Mouse (Mus musculus) adrenal gland, postnatal 36 days (tissue): Measurements from ENCODE around the gene Enpp7. TPM values are rescaled to one million over a fixed set of nuclear protein-coding genes. Genes with fewer than 3 reads are reported as not detected.
A peak's percentile ranks its signal among the peaks of the same experiment; 100 is the strongest.

ENCODE experiments used
- DNase-seq, 2 experiments: peaks; one replicate each; pipeline ENCODE4 v3.0.0; 2021; ENCODE audit warnings: mixed read lengths in 1 of 2
- total RNA-seq, 2 experiments: library from RNA; stranded (reverse); gene quantifications; 2 replicates each; pipeline ENCODE4 v1.2.3; 2021

Gene Enpp7
- total RNA-seq, 2 experiments from 2014 or later: not detected

GRCm38 (mm10) chr11:119036447-119036846 is 48.5 kb downstream of the Enpp7 start:
- no peak for DNase-seq

- peak in 1 of 2 experiments; percentile 58 for DNase-seq
Measured at GRCm38 (mm10) chr11:119036934-119037779, 49.2 kb downstream of the Enpp7 start.

- peak in 1 of 2 experiments; percentile 15 for DNase-seq
Measured at GRCm38 (mm10) chr11:119037780-119038401, 49.9 kb downstream of the Enpp7 start.

DNA sequence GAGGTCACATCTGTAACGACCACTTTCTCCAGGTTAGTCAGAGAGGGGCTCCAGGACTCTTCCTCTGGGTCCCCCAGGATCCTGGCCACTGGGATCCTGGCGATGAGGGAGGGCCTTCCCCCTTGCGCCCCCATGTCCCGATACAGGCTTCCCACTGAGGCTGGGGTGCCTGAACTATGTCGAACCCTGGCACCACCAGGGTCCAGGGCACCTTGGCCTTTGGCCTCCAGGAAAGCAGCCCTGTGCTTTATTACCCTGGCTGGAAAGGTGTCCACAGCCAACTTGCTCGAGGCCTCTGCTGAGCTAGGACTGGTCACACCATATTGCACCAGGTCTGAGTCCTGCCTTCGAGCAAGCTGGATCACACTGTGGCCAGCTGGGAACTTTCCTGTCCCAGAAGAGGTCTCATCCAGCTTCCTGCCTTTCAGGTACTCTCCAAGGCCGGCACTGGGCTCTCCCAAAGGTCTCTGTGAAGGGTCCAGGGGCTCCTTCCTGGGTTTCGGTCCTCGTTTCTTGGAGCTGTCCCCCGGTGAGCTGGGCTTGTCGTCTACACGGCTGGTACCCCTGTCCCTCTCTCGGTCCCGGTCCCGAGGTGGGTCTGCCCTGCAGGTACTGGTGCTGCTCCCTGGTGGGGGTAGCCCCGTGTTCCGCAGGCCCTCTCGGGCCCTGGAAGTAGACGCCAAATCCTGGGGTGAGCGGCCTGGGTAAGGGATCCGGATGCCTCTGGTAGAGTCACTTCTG is 50.9 kb downstream of the Enpp7 start:
- peak in 1 of 2 experiments; percentile 5 for DNase-seq

DNA sequence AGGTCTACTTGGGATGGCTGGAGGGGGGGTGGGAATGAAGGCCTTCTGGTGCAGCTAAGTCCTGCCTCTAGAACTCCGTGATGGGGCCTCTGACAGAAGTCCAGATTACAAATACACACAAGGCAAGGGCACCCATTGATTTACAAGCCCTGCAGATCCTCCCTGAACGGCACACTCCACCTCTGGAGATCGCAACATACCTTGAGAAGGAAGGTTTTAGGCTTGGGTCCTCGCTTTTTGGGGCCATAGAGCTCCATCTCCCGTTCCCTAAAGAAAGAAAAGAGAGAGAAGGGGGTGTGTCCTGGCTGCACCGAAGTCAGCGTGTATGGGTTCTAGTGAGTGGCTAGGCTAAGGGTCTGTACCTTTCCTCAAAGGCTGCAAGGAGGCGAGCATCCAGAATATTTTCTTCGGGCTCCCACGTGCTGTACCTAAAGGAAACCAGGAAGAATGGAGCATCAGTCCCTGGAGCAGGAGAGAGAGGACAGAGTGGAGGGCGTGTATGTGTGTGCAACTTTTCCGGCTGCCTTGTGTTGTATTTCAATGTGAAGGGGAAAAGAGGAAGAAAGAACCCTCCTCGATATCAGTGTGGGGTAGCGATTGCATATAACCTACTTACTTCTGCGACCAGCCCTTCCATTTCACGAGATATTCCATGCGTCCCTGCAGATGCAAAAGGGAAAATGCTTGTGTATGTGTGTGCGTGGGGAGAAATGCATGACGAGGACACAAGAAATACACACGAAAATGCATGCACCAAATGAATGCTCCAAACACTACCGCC is 51.9 kb downstream of the Enpp7 start:
- peak in 1 of 2 experiments; percentile 1 for DNase-seq

DNA sequence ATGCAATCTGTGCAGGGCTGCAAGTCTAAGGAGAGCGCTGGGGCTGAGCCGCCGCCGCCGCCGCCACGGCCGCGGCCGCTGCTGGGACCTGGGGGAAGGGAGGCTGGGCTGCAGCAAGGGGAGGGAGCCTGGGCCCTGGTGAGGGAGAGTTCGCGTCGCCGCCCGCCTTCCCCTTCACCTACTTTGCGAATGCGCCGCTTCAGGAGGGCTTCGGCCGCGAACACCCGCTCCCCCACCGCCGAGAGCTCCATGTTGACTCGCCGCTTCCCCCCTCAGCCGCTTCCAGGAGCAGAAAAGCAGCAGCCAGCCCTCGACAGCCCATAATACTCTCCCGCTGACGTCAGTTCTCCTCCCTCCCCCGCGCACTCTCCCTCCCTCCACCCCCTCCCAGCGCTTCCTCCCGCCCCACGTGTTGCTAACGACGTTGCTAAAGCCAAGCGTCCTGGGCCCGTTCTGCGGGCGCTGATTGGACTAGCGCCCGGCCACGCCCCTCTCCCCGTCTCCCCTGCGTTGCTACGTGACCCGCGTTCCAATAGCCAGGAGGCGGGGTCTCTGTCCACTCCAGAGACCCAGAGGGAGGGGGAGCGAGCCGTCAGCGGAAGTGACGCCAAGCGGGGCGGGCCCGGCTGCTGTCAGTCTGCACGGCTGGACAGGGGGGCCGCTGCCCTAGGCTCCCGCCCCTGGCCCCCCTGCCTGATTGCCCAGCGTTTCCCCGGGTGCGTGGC is 52.8 kb downstream of the Enpp7 start, which contains the start of gene Cbx8:
Cbx8 (minus strand) TSS at position 370 of the 725 bp plus-strand sequence.
- peak; percentile 99 to 100 for DNase-seq

DNA sequence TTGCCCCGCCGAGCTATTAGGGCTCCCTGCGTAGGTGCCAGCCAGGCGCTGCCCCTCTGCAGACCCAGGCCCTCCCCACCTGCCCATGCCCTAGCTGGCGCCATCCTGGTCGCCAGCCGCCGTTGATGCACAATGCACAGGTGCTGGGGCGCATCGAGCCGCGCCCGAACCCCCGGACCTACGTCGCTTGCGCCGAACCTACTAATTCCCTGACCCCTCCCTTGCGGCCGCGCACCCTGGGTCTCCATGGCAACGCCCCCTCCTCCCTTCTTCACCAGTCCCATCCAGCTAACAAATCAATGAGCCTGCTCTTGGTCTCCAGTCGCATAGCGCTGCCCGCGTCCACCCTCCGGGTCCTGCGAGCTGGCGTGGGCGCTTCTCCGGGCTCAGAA is 53.3 kb downstream of the Enpp7 start:
- DNase-seq: no peak

GRCm38 (mm10) chr11:119041750-119042465 is 53.9 kb downstream of the Enpp7 start:
- DNase-seq: no peak

Other genes starting within 250 kb of the Enpp7 start
- gene Rbfox3, start 76.6 kb upstream of the Enpp7 start, total RNA-seq: 1 to 10 TPM; 5.5 to 6.0 TPM
- gene Cbx2, start 34.8 kb downstream of the Enpp7 start, total RNA-seq: 1 to 10 TPM; 7.6 to 7.7 TPM
- gene Cbx8, start 52.8 kb downstream of the Enpp7 start, total RNA-seq: 10 to 100 TPM; 21.4 to 21.5 TPM
- gene Cbx4, start 98.0 kb downstream of the Enpp7 start, total RNA-seq: 100 to 1,000 TPM; 200 to 332 TPM
- 10 to 100 TPM; 14.3 to 15.9 TPM for gene Tbc1d16, start 240.3 kb downstream of the Enpp7 start, total RNA-seq
- gene Ccdc40, start 240.4 kb downstream of the Enpp7 start, total RNA-seq: under 1 TPM; 0.40 to 0.66 TPM